Mouse (Mus musculus) monocyte, adult 2 months (primary cell): ENCODE results near the gene Tspan33.
"Not testable (repeated sequence)": the region's sequence is repeated elsewhere in the genome, so short reads cannot be mapped to it uniquely, and the experiment has no call there.

Source experiments
- DNase-seq, 2 experiments: peaks; one replicate each; pipeline ENCODE4 v3.0.0; 2022; ENCODE audit warnings: low spot score in 2 of 2, low read depth in 1 of 2

Tspan33 gene

DNA sequence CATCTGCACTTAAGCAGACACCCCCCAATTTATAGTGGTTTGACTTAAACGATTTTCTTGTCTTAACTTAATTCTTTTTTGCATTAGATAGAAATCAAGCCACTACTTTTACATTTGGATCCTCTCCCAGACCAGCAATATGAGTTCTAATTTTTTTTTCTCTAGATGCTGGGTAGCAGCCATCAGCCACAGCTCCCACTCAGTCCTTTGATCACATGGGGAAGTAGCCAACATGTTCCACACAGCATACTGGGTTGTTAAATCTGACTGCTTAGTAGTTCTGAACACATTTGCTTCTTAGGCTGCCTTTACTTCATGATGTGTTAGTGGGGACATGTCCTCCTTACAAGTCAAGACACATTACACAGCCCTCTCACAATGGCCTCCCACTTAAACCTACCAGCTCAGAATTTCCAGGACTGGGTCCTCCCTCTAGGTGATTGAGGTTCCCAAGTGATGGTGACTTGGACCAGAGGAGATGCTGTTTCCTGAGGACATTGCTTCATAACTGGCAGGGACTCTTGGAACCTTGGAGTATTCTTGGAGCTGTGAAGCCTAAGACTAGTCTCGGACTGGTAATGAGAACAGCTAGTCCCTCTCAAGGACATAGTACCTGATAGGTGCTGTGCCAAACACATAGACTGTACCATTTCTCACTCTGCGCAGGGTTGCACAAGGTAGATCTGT lies 57.6 kb downstream of the Tspan33 start:
- DNase-seq: no peak

GRCm38 (mm10) chr6:29753336-29753735 lies 59.3 kb downstream of the Tspan33 start:
- DNase-seq: no peak

DNA sequence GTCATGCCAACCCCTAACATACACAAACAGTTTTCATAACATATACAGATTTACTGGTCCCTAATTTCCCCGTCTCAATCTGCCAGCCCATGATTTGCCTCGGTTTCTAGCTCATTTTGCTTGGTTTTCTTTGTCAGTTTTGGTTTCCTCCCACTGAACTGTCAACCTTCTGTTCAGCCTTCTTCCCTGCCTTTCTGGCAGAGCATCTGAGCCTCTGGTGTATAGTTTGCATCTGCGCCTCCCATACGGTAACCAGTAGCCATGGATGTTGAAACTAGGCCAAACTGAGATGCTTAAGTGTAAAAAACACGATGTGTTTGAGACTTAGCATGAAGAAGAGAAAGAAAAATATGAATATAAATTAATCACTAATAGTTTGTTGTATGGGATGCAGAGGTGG lies 62.0 kb downstream of the Tspan33 start:
- DNase-seq: no peak

- no peak for DNase-seq
Observed at GRCm38 (mm10) chr6:29756476-29756875, 62.5 kb downstream of the Tspan33 start.

GRCm38 (mm10) chr6:29758417-29758816 lies 64.4 kb downstream of the Tspan33 start:
- DNase-seq: peak in 1 of 2 experiments; percentile 42

- DNase-seq: no peak
Observed at GRCm38 (mm10) chr6:29759012-29759679, 65.1 kb downstream of the Tspan33 start.

DNA sequence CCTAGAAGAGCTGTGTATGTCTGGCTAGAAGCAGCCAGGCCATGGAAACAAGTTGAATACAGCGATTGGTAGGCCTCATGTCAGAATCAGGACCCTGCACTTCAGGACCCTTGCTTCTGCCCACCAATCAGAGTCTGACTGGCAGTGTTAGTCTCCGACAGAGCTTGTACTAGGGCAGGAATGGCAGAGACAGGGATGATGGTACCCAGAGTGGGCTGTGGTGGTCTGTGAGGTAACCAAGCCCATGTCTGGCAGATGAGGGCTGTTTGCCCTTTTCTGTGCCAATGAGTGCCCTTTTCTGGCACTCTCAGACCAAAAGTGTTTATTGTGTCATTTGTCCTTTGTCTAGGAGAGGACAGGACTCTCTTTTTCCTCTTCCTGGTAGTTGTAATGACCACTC lies 66.4 kb downstream of the Tspan33 start:
- DNase-seq: not testable (repeated sequence)

DNA sequence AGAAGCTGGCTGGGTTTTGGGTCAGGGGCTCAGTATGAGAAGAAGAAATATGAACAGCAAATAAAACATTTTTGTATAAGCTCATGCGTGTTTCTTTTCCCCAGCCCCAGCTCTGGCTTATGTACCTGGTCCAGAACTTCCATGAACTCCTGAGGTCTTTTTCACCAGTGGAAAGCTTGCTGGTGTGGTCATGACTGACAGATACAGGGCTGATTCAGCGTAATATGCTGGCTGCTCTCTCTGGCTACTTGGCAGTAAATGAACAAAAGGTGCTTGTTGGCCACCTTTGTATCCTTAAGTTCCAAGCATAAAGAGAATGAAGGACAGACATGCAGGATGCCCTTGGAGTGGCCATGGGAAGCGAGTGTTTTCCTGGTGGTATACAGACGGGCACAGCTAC lies 67.3 kb downstream of the Tspan33 start:
- DNase-seq: no peak

DNA sequence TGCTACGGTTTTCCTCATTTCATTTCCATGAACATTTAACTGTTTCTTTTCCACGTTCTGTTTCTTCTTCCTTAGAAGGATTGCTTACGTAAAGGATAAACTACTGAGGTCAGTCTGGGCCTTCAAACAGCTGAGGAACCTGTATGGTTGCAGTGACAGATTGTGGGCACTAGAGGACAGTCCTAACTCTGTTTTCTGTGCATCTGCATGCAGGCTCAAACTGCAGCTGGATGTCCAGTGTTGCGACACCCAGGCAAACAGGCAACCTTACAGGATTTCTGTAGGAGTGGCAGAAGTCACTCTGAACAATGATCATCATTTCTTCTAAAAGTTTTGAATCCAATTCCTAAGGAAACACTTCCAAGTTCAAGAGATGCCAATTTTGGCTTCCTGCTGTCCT lies 68.5 kb downstream of the Tspan33 start:
- peak in 1 of 2 experiments; percentile 8 for DNase-seq

- DNase-seq: no peak
Observed at GRCm38 (mm10) chr6:29766874-29767273, 72.9 kb downstream of the Tspan33 start.
